Mouse (Mus musculus) lung, adult 2 months (tissue): Measurements from ENCODE around the gene Grap.

ENCODE experiments used
- CTCF ChIP-seq: fragments of 200-500 bp; IDR thresholded peaks from 2 replicates; pipeline ENCODE4 v1.5.1; 2011; ENCODE audit warnings: mild to moderate bottlenecking, low read length, control low read depth; ENCODE audit not compliant: insufficient read depth
- POLR2A ChIP-seq: fragments of 200-500 bp; IDR thresholded peaks from 2 replicates; pipeline ENCODE4 v1.6.1; 2011; ENCODE audit warnings: low read depth, mild to moderate bottlenecking, control low read depth, low read length, borderline replicate concordance; ENCODE audit errors: extremely low read depth

- TF ChIP-seq CTCF (no peak), POLR2A (no peak)
Measured at GRCm38 (mm10) chr11:61653568-61653967, 503 bp downstream of the Grap start.
